Mouse (Mus musculus): ENCODE data around the gene Thsd4. TPM values are rescaled to one million over a fixed set of nuclear protein-coding genes. Genes with fewer than 3 reads are reported as not detected.
"Not testable (repeated sequence)": the region's sequence is repeated elsewhere in the genome, so short reads cannot be mapped to it uniquely, and the experiment has no call there.

Gene Thsd4
- polyA plus RNA-seq, 1 experiment from 2014 or later = 3.0 TPM

DNA sequence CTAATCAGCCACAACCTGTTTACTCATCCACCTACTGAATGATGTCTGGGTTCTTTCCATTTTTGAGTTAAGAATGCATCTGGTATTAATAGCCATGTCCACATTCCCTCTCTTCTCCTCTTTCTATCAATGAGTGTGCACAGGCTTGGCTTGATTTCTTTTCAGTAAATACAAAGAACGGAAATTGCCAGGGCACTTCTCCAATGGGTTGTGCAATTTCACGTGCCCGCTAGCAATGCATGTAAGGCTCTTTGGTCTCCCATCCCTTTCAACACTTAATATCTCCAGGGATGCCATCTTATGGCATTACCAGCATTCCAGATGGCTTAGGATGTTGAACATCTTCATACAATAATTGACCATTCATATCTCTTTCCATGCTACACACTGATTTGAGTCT lies 345.5 kb downstream of the Thsd4 start:
- ATAC-seq (replicated peaks; ENCODE audit: insufficient number of reproducible peaks, low FRiP score, low TSS enrichment, low read depth) = no peak
- H3K4me2 ChIP-seq (ENCODE audit: low read depth, low read length) = no peak overlapping the region
- no peak overlapping the region for H3K9ac ChIP-seq (replicated peaks; ENCODE audit: low read length)
- H3K36me3 ChIP-seq (replicated peaks; ENCODE audit: control insufficient read depth, insufficient read depth, low read depth, low read length) = no peaks in the 10 kb centered on the region
- no peaks in the 10 kb centered on the region for H3K9me3 ChIP-seq (replicated peaks; ENCODE audit: control insufficient read depth, low read length)
- no peaks in the 10 kb centered on the region for H3K4me1 ChIP-seq (ENCODE audit: control insufficient read depth, insufficient read depth, low read length)
- H3K27me3 ChIP-seq (ENCODE audit: control insufficient read depth, insufficient read depth, low read length) = no peaks in the 10 kb centered on the region
- H3K27ac ChIP-seq (replicated peaks; ENCODE audit: low read depth, low read length) = no peak overlapping the region
- no peak overlapping the region for H3K4me3 ChIP-seq (ENCODE audit: low read depth, low read length)
- DNase-seq (ENCODE audit: low spot score) = no peak
- WGBS = 88% methylated on average over 3 of the region's 3 CpGs

DNA sequence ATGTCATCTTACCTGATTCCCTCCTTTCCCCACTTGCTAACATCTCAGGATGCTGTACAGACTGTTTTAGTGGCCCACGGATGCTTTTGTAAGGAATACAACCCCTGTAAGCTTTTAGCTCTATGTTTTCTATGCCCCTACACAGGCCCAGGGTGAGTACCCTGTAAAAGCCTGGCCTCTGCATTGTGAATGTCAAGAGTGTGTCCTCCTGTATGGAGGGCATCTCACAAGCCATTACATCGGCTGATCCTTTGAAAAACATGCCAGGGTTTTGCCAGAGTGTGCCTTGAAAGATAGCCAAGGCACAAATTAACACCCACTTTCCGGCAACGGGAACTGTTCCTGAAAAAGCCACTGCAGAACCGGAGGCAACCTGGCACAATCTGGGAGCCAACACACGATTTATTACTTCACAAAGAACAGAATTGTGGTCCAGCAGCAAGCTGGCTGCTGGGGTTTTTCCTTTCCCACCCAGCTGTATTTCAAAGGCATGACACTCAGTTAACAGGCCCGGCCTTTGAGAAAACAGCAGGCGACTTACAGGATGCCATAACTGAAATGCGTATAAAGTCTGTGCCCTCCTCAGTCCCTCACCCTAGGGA lies 349.3 kb downstream of the Thsd4 start:
- not testable (repeated sequence) for DNase-seq (ENCODE audit: low spot score); ATAC-seq (replicated peaks; ENCODE audit: insufficient number of reproducible peaks, low FRiP score, low TSS enrichment, low read depth); H3K4me3 ChIP-seq (ENCODE audit: low read depth, low read length); H3K4me1 ChIP-seq (ENCODE audit: control insufficient read depth, insufficient read depth, low read length); H3K36me3 ChIP-seq (replicated peaks; ENCODE audit: control insufficient read depth, insufficient read depth, low read depth, low read length); H3K27me3 ChIP-seq (ENCODE audit: control insufficient read depth, insufficient read depth, low read length); H3K4me2 ChIP-seq (ENCODE audit: low read depth, low read length); H3K9ac ChIP-seq (replicated peaks; ENCODE audit: low read length); H3K9me3 ChIP-seq (replicated peaks; ENCODE audit: control insufficient read depth, low read length); H3K27ac ChIP-seq (replicated peaks; ENCODE audit: low read depth, low read length)
- 70% methylated on average over 9 of the region's 9 CpGs for WGBS

DNA sequence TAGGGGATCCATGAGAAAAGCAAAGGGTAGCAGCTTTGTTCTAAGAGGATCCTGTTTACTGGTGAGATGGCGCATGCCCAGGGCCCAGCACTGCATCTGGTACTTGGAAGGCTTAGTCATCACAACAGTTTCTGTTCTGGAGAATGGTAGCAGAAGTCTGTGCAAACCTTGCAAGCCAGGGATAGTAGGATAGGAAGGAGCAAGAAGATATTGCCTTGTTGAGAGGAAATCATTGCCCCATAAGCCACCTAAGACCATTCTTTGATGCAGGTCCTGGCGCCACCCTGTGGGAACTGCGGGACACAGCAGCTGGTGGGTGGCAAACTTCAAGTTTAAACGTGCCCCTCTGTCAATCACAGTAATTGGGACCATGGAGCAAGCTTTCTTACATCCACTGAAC lies 354.9 kb downstream of the Thsd4 start:
- Histone ChIP-seq H3K9ac (replicated peaks; ENCODE audit: low read length) (no peak overlapping the region), H3K9me3 (replicated peaks; ENCODE audit: control insufficient read depth, low read length) (no peaks in the 10 kb centered on the region), H3K27me3 (ENCODE audit: control insufficient read depth, insufficient read depth, low read length) (no peaks in the 10 kb centered on the region), H3K36me3 (replicated peaks; ENCODE audit: control insufficient read depth, insufficient read depth, low read depth, low read length) (no peaks in the 10 kb centered on the region), H3K27ac (replicated peaks; ENCODE audit: low read depth, low read length) (no peak overlapping the region), H3K4me3 (ENCODE audit: low read depth, low read length) (no peak overlapping the region), H3K4me2 (ENCODE audit: low read depth, low read length) (no peak overlapping the region), H3K4me1 (ENCODE audit: control insufficient read depth, insufficient read depth, low read length) (no peaks in the 10 kb centered on the region; the same call in 1 of the 2 replicates)
- 80% methylated on average over 4 of the region's 4 CpGs for WGBS
- DNase-seq (ENCODE audit: low spot score) (peak; percentile 36), ATAC-seq (replicated peaks; ENCODE audit: insufficient number of reproducible peaks, low FRiP score, low TSS enrichment, low read depth) (no peak)

DNA sequence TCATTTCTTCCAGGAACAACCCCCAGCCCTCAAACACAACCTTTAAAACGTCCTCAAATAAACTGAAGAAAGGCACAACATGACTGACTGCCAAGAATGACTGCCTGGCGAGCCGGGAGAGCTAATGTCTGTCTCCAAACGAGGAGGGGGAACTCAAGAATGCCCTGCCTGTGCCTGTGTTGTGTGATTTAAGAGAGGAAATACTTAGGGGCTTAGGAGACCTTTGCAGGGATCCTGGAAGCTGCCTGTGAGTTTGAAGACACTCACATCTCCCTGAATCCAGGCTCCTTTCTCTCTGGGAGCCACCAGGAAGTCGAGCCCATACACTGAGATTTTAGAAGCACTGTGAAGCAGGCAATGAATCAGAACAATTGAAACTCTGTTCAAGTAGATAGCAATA lies 361.0 kb downstream of the Thsd4 start:
- Histone ChIP-seq H3K27me3 (ENCODE audit: control insufficient read depth, insufficient read depth, low read length) (no peaks in the 10 kb centered on the region), H3K36me3 (replicated peaks; ENCODE audit: control insufficient read depth, insufficient read depth, low read depth, low read length) (no peaks in the 10 kb centered on the region), H3K4me2 (ENCODE audit: low read depth, low read length) (no peak overlapping the region), H3K9me3 (replicated peaks; ENCODE audit: control insufficient read depth, low read length) (no peaks in the 10 kb centered on the region), H3K9ac (replicated peaks; ENCODE audit: low read length) (no peak overlapping the region), H3K4me3 (ENCODE audit: low read depth, low read length) (no peak overlapping the region), H3K4me1 (ENCODE audit: control insufficient read depth, insufficient read depth, low read length) (no peaks in the 10 kb centered on the region), H3K27ac (replicated peaks; ENCODE audit: low read depth, low read length) (no peak overlapping the region)
- DNase-seq (ENCODE audit: low spot score) = no peak
- 22% methylated on average over 5 of the region's 5 CpGs for WGBS
- no peak for ATAC-seq (replicated peaks; ENCODE audit: insufficient number of reproducible peaks, low FRiP score, low TSS enrichment, low read depth)

DNA sequence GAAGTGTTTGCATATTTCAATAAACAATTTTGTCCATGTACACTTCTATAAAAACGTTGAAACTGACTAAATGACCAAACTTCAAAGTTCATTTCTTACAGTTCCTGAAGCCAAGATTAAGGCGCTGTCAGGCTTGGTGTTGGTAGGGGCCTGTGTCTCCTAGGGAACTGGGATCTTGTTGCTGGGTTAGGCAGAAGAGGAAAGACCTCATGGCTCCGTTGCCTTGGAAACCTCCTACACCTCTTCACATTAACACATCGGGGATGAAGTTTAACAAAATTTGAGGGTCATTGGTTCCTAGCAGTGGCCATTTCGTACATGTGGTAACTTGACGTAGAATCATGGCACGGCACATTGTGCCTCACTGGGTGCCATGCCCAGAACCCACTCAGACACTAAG lies 361.7 kb downstream of the Thsd4 start:
- H3K9me3 ChIP-seq (replicated peaks; ENCODE audit: control insufficient read depth, low read length) = no peaks in the 10 kb centered on the region
- no peak overlapping the region for H3K27ac ChIP-seq (replicated peaks; ENCODE audit: low read depth, low read length)
- no peak overlapping the region for H3K4me3 ChIP-seq (ENCODE audit: low read depth, low read length)
- DNase-seq (ENCODE audit: low spot score) (no peak), ATAC-seq (replicated peaks; ENCODE audit: insufficient number of reproducible peaks, low FRiP score, low TSS enrichment, low read depth) (no peak)
- H3K36me3 ChIP-seq (replicated peaks; ENCODE audit: control insufficient read depth, insufficient read depth, low read depth, low read length) = no peaks in the 10 kb centered on the region
- no peaks in the 10 kb centered on the region for H3K27me3 ChIP-seq (ENCODE audit: control insufficient read depth, insufficient read depth, low read length)
- no peak overlapping the region for H3K4me2 ChIP-seq (ENCODE audit: low read depth, low read length)
- 87% methylated on average over 7 of the region's 7 CpGs for WGBS
- H3K4me1 ChIP-seq (ENCODE audit: control insufficient read depth, insufficient read depth, low read length) = no peaks in the 10 kb centered on the region
- no peak overlapping the region for H3K9ac ChIP-seq (replicated peaks; ENCODE audit: low read length)

DNA sequence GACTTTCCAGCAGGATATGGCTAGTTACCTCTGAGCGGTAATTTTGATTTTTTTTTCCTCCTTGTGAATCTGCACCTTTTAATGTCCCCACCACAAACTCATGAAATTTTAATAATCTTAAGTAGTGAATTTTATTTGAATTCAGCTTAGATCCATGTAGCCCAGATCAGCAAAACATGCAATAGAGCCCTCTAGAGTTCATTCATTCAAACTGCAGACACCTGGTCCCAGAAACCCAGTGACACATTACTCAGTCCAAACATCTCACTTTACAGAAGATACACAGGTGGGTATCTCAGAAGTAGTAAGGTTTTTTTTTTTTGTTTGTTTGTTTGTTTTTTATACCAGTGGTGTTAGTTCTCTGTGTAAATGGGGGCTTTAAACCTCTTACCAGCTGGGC lies 368.9 kb downstream of the Thsd4 start:
- no peak overlapping the region for H3K4me2 ChIP-seq (ENCODE audit: low read depth, low read length)
- no peaks in the 10 kb centered on the region for H3K36me3 ChIP-seq (replicated peaks; ENCODE audit: control insufficient read depth, insufficient read depth, low read depth, low read length)
- H3K27me3 ChIP-seq (ENCODE audit: control insufficient read depth, insufficient read depth, low read length) = no peaks in the 10 kb centered on the region
- ATAC-seq (replicated peaks; ENCODE audit: insufficient number of reproducible peaks, low FRiP score, low TSS enrichment, low read depth) (no peak), DNase-seq (ENCODE audit: low spot score) (no peak)
- 89% methylated on average over 1 of the region's 1 CpGs for WGBS
- no peak overlapping the region for H3K4me3 ChIP-seq (ENCODE audit: low read depth, low read length)
- no peak overlapping the region for H3K9ac ChIP-seq (replicated peaks; ENCODE audit: low read length)
- H3K4me1 ChIP-seq (ENCODE audit: control insufficient read depth, insufficient read depth, low read length) = no peaks in the 10 kb centered on the region
- no peak overlapping the region for H3K27ac ChIP-seq (replicated peaks; ENCODE audit: low read depth, low read length)
- H3K9me3 ChIP-seq (replicated peaks; ENCODE audit: control insufficient read depth, low read length) = no peaks in the 10 kb centered on the region

DNA sequence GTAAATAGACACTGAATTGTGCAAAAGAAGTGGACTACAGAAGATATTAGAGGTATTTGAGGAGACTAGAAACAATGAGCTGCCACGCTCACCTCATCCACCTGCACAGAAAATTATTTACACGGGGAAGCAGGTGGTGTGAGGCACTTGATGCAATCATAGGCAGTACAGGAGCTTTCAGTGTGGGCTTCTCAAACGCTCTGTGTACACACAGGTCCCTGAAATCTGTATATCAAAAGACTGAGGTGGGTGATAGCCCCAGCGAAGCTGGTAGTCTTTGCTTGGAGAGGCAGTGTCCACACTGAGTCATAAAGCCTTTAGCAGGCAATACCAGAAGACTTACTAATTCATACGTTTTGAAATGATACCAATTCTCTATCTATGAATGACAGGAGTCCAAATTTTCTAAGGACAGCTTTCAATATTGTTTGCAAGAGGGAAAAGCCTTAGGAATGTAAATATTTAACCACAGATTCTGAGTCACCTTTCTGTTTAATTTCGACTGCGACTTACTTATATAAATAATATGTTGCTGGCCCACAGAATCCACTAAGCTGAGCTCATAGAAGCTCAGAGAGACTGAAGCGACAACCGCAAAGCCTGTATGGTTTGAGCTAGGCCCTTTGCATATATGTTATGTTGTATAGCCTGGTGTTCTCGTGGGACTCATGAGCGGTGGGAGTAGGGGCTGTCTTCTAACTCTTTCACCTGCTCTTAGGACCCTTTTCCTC lies 369.8 kb downstream of the Thsd4 start:
- Histone ChIP-seq H3K4me3 (ENCODE audit: low read depth, low read length) (no peak overlapping the region), H3K27me3 (ENCODE audit: control insufficient read depth, insufficient read depth, low read length) (no peaks in the 10 kb centered on the region), H3K27ac (replicated peaks; ENCODE audit: low read depth, low read length) (no peak overlapping the region), H3K36me3 (replicated peaks; ENCODE audit: control insufficient read depth, insufficient read depth, low read depth, low read length) (no peaks in the 10 kb centered on the region), H3K4me1 (ENCODE audit: control insufficient read depth, insufficient read depth, low read length) (no peaks in the 10 kb centered on the region), H3K9me3 (replicated peaks; ENCODE audit: control insufficient read depth, low read length) (no peaks in the 10 kb centered on the region), H3K4me2 (ENCODE audit: low read depth, low read length) (no peak overlapping the region), H3K9ac (replicated peaks; ENCODE audit: low read length) (no peak overlapping the region)
- no peak for ATAC-seq (replicated peaks; ENCODE audit: insufficient number of reproducible peaks, low FRiP score, low TSS enrichment, low read depth)
- no peak for DNase-seq (ENCODE audit: low spot score)
- WGBS = 84% methylated on average over 11 of the region's 11 CpGs

DNA sequence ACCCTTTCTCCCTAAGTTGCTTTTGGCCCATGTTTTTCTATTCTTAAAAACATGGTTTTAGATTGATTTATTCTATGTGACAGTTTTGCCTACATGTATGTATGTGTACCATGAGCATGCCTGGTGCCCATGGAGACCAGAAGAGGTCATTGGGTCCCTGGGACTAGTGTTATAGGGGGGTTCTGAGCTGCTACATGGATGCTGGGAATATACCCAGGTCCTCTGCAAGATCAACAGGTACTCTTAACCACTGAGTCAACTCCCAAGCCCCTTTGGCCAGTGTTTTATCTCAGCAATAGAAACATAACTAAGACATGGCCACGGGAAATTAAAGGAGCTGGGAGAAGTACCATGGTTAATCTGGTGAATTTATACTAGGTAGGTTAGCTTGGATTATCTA lies 371.3 kb downstream of the Thsd4 start:
- no peak overlapping the region for H3K27ac ChIP-seq (replicated peaks; ENCODE audit: low read depth, low read length)
- no peaks in the 10 kb centered on the region for H3K27me3 ChIP-seq (ENCODE audit: control insufficient read depth, insufficient read depth, low read length)
- ATAC-seq (replicated peaks; ENCODE audit: insufficient number of reproducible peaks, low FRiP score, low TSS enrichment, low read depth) (no peak), DNase-seq (ENCODE audit: low spot score) (no peak)
- no peaks in the 10 kb centered on the region for H3K36me3 ChIP-seq (replicated peaks; ENCODE audit: control insufficient read depth, insufficient read depth, low read depth, low read length)
- H3K4me2 ChIP-seq (ENCODE audit: low read depth, low read length) = no peak overlapping the region
- 84% methylated on average over 1 of the region's 1 CpGs for WGBS
- no peak overlapping the region for H3K9ac ChIP-seq (replicated peaks; ENCODE audit: low read length)
- H3K9me3 ChIP-seq (replicated peaks; ENCODE audit: control insufficient read depth, low read length) = no peaks in the 10 kb centered on the region
- no peak overlapping the region for H3K4me3 ChIP-seq (ENCODE audit: low read depth, low read length)
- H3K4me1 ChIP-seq (ENCODE audit: control insufficient read depth, insufficient read depth, low read length) = no peaks in the 10 kb centered on the region
